Mouse (Mus musculus): ENCODE results near the gene Nhs. TPM values are rescaled to one million over a fixed set of nuclear protein-coding genes. Genes with fewer than 3 reads are reported as not detected.

Nhs gene
- total and polyA plus RNA-seq, 3 experiments = 0.04 TPM; not detected in 2

GRCm38 (mm10) chrX:161871306-161871705 lies 288.2 kb downstream of the Nhs start:
- no peaks in the 10 kb centered on the region for H3K4me1 ChIP-seq (ENCODE audit: control insufficient read depth in 1 of 2, insufficient read depth in 2 of 2, low read length in 2 of 2)
- H3K27me3 ChIP-seq (ENCODE audit: control insufficient read depth in 1 of 2, insufficient read depth in 2 of 2, low read length in 2 of 2) = no peaks in the 10 kb centered on the region; a peak in 1 of 4 replicates
- no peak overlapping the region for H3K9ac ChIP-seq (ENCODE audit: control insufficient read depth, low read depth, low read length, poor library complexity, severe bottlenecking)
- no peak overlapping the region for H3K4me3 ChIP-seq (ENCODE audit: control insufficient read depth in 1 of 2, insufficient read depth in 1 of 2, low read depth in 2 of 2, low read length in 2 of 2)
- no peak overlapping the region for H3K27ac ChIP-seq (ENCODE audit: control insufficient read depth, low read depth, low read length)
- TF ChIP-seq CHD1 (IDR thresholded peaks at IDR 0.05; ENCODE audit: low read depth, low read length) (no peak), TCF12 (IDR thresholded peaks at IDR 0.05; ENCODE audit: low read depth, low read length) (no peak), ZKSCAN1 (IDR thresholded peaks at IDR 0.05; ENCODE audit: low read depth, low read length) (no peak), MAZ (IDR thresholded peaks at IDR 0.05; ENCODE audit: low read depth, low read length) (no peak), POLR2AphosphoS5 (IDR thresholded peaks at IDR 0.05; ENCODE audit: borderline replicate concordance, low read depth, low read length) (no peak), BHLHE40 (IDR thresholded peaks at IDR 0.05; ENCODE audit: borderline replicate concordance, low read depth, low read length) (no peak), ZNF384 (IDR thresholded peaks at IDR 0.05; ENCODE audit: low read depth, low read length) (no peak), CTCF (IDR thresholded peaks at IDR 0.05 in 2 of 3, conservative IDR thresholded peaks at IDR 0.05 in 1 of 3; ENCODE audit: control insufficient read depth in 1 of 3, insufficient read depth in 1 of 3, low read depth in 2 of 3, low read length in 3 of 3, poor library complexity in 1 of 3, severe bottlenecking in 1 of 3) (no peak), ELF1 (IDR thresholded peaks at IDR 0.05; ENCODE audit: low read depth, low read length) (no peak), CHD2 (IDR thresholded peaks at IDR 0.05; ENCODE audit: low read length) (no peak), E2F4 (IDR thresholded peaks at IDR 0.05; ENCODE audit: borderline replicate concordance, low read depth, low read length) (no peak), USF1 (IDR thresholded peaks at IDR 0.05; ENCODE audit: low read depth, low read length) (no peak), SIN3A (IDR thresholded peaks at IDR 0.05; ENCODE audit: low read length) (no peak), TAL1 (IDR thresholded peaks at IDR 0.05; ENCODE audit: low read length) (no peak)
- no peak for DNase-seq (ENCODE audit: low read depth, low spot score)
- no peaks in the 10 kb centered on the region for H3K36me3 ChIP-seq (ENCODE audit: control insufficient read depth in 1 of 2, insufficient read depth in 2 of 2, low read length in 2 of 2)
- no peaks in the 10 kb centered on the region for H3K9me3 ChIP-seq (replicated peaks; ENCODE audit: insufficient read depth, low read length)
- no peaks in the 10 kb centered on the region for H3K79me2 ChIP-seq (ENCODE audit: control insufficient read depth, insufficient read depth, low read length, poor library complexity)

GRCm38 (mm10) chrX:161855630-161856029 lies 303.9 kb downstream of the Nhs start:
- Histone ChIP-seq H3K27me3 (ENCODE audit: control insufficient read depth in 1 of 2, insufficient read depth in 2 of 2, low read length in 2 of 2) (no peaks in the 10 kb centered on the region; a peak in 1 of 4 replicates), H3K27ac (ENCODE audit: control insufficient read depth, low read depth, low read length) (no peak overlapping the region), H3K36me3 (ENCODE audit: control insufficient read depth in 1 of 2, insufficient read depth in 2 of 2, low read length in 2 of 2) (no peaks in the 10 kb centered on the region), H3K4me1 (ENCODE audit: control insufficient read depth in 1 of 2, insufficient read depth in 2 of 2, low read length in 2 of 2) (no peaks in the 10 kb centered on the region), H3K9me3 (replicated peaks; ENCODE audit: insufficient read depth, low read length) (no peaks in the 10 kb centered on the region), H3K4me3 (ENCODE audit: control insufficient read depth in 1 of 2, insufficient read depth in 1 of 2, low read depth in 2 of 2, low read length in 2 of 2) (no peak overlapping the region), H3K79me2 (ENCODE audit: control insufficient read depth, insufficient read depth, low read length, poor library complexity) (no peaks in the 10 kb centered on the region), H3K9ac (ENCODE audit: control insufficient read depth, low read depth, low read length, poor library complexity, severe bottlenecking) (no peak overlapping the region)
- no peak for TF ChIP-seq JUND (IDR thresholded peaks at IDR 0.05; ENCODE audit: low read depth, low read length)
- no peak for TF ChIP-seq GATA1 (IDR thresholded peaks at IDR 0.05; ENCODE audit: low read depth, low read length)
- no peak for TF ChIP-seq USF2 (IDR thresholded peaks at IDR 0.05; ENCODE audit: borderline replicate concordance in 1 of 2, insufficient read depth in 1 of 2, low read depth in 1 of 2, low read length in 2 of 2)
- TF ChIP-seq UBTF (IDR thresholded peaks at IDR 0.05; ENCODE audit: borderline replicate concordance, insufficient read depth, low read depth, low read length) = no peak
- TF ChIP-seq HCFC1 (IDR thresholded peaks at IDR 0.05; ENCODE audit: low read depth, low read length) = no peak
- no peak for TF ChIP-seq ELF1 (IDR thresholded peaks at IDR 0.05; ENCODE audit: low read depth, low read length)
- no peak for TF ChIP-seq RCOR1 (IDR thresholded peaks at IDR 0.05; ENCODE audit: low read depth, low read length)
- no peak for TF ChIP-seq USF1 (IDR thresholded peaks at IDR 0.05; ENCODE audit: low read depth, low read length)
- no peak for TF ChIP-seq MYB (IDR thresholded peaks at IDR 0.05; ENCODE audit: low read depth, low read length)
- DNase-seq (ENCODE audit: low read depth, low spot score) = no peak

Measured in MEL (cell line).